Mouse (Mus musculus) thymus, adult 2 months (tissue): ENCODE data around the gene Nkx1-2.

Experiments used
- CTCF ChIP-seq: fragments of 200-500 bp; IDR thresholded peaks from 2 replicates; pipeline ENCODE4 v1.5.1; 2012; ENCODE audit warnings: mild to moderate bottlenecking, control low read depth, low read length, moderate library complexity, borderline replicate concordance; ENCODE audit not compliant: control insufficient read depth, poor library complexity, insufficient read depth; ENCODE audit errors: extremely low read depth
- POLR2A ChIP-seq: fragments of 200-500 bp; IDR thresholded peaks from 2 replicates; pipeline ENCODE4 v1.6.1; 2012; ENCODE audit warnings: mild to moderate bottlenecking, low read length, control low read depth, moderate library complexity; ENCODE audit not compliant: control insufficient read depth, poor library complexity, insufficient read depth; ENCODE audit errors: extremely low read depth

DNA sequence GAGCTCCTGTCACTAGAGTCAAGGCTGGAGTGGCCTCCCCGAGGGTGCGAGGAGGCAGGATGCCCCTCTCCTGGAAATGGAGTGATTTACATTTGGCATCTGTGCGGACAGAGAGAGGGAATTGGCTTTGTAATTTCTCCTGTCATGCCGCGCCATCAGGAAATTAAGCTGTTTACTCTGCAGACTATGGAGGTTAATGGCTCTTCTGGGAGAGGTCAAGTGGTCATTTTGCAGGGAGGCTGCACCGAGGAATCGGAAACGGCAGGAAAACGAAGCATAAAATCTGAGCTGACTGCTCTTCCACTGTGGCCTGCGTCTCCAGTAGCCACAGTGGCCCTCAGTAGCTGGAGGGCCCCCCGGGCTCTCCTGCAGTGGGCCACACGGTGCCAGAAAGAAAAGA lies 37.9 kb upstream of the Nkx1-2 start:
- TF ChIP-seq CTCF = no peak
- no peak for TF ChIP-seq POLR2A
